Mouse (Mus musculus) ovary, adult 18-20 months (tissue): ENCODE measurements around the gene Usp20.
"Not testable (repeated sequence)": the region's sequence is repeated elsewhere in the genome, so short reads cannot be mapped to it uniquely, and the experiment has no call there.

ENCODE experiments used
- DNase-seq: peaks from one replicate; pipeline ENCODE4 v3.0.0; 2022; ENCODE audit warnings: low spot score, mixed read lengths

The Usp20 gene

GRCm38 (mm10) chr2:30981790-30982513, at the start of gene Usp20, which contains the start of gene BC005624:
Gene Usp20, plus strand, starts transcription at chr2:30982279.
Gene BC005624, minus strand, starts transcription at chr2:30982201.
- DNase-seq: peak; percentile 100

GRCm38 (mm10) chr2:30933032-30933431, 49.0 kb upstream of the Usp20 start:
- DNase-seq: no peak

GRCm38 (mm10) chr2:30933917-30934450, 48.1 kb upstream of the Usp20 start:
- peak; percentile 48 for DNase-seq

GRCm38 (mm10) chr2:30936808-30937207, 45.3 kb upstream of the Usp20 start:
- no peak for DNase-seq

- no peak for DNase-seq
Observed at GRCm38 (mm10) chr2:30937731-30938130, 44.3 kb upstream of the Usp20 start.

- no peak for DNase-seq
Observed at GRCm38 (mm10) chr2:30938574-30938991, 43.5 kb upstream of the Usp20 start.

- DNase-seq: no peak
Observed at GRCm38 (mm10) chr2:30941586-30941985, 40.5 kb upstream of the Usp20 start.

- not testable (repeated sequence) for DNase-seq
Observed at GRCm38 (mm10) chr2:30942116-30942515, 40.0 kb upstream of the Usp20 start.

- DNase-seq: peak; percentile 48
Observed at GRCm38 (mm10) chr2:30942603-30943011, 39.5 kb upstream of the Usp20 start.

- no peak for DNase-seq
Observed at GRCm38 (mm10) chr2:30952457-30952823, 29.6 kb upstream of the Usp20 start.

GRCm38 (mm10) chr2:30952824-30953490, 29.1 kb upstream of the Usp20 start, which contains the start of gene Tor1b:
Gene Tor1b, plus strand, starts transcription at chr2:30952959.
- DNase-seq: peak; percentile 73

GRCm38 (mm10) chr2:30954797-30955196, 27.3 kb upstream of the Usp20 start:
- no peak for DNase-seq

GRCm38 (mm10) chr2:30957511-30957910, 24.6 kb upstream of the Usp20 start:
- no peak for DNase-seq

GRCm38 (mm10) chr2:30958726-30959125, 23.4 kb upstream of the Usp20 start:
- DNase-seq: no peak

GRCm38 (mm10) chr2:30959856-30960255, 22.2 kb upstream of the Usp20 start:
- no peak for DNase-seq

- no peak for DNase-seq
Observed at GRCm38 (mm10) chr2:30962570-30963254, 19.4 kb upstream of the Usp20 start.

GRCm38 (mm10) chr2:30965627-30966026, 16.5 kb upstream of the Usp20 start:
- no peak for DNase-seq

- no peak for DNase-seq
Observed at GRCm38 (mm10) chr2:30966826-30967225, 15.3 kb upstream of the Usp20 start.

- peak; percentile 81 for DNase-seq
Observed at GRCm38 (mm10) chr2:30967352-30968327, 14.4 kb upstream of the Usp20 start, which contains the start of gene Tor1a. Gene Tor1a, minus strand, starts transcription at chr2:30967933.

- DNase-seq: no peak
Observed at GRCm38 (mm10) chr2:30983024-30983423, 945 bp downstream of the Usp20 start.
